Mouse (Mus musculus): ENCODE data around the gene Vps8. TPM values are rescaled to one million over a fixed set of nuclear protein-coding genes. Genes with fewer than 3 reads are reported as not detected.

The Vps8 gene
- polyA plus RNA-seq, 1 experiment = 15.3 TPM

- no peak overlapping the region for H3K4me3 ChIP-seq (ENCODE audit: control insufficient read depth, insufficient read depth, low read length)
- 70% methylated on average over 7 of the region's 7 CpGs for WGBS
- no peaks in the 10 kb centered on the region for H3K27me3 ChIP-seq (ENCODE audit: control insufficient read depth, insufficient read depth, low read length)
- no peaks in the 10 kb centered on the region for H3K36me3 ChIP-seq (ENCODE audit: control insufficient read depth, insufficient read depth, low read length)
- H3K27ac ChIP-seq (ENCODE audit: control insufficient read depth, insufficient read depth, low read length) = no peak overlapping the region
- peak; percentile 42 for DNase-seq
- TF ChIP-seq POLR2A (IDR thresholded peaks at IDR 0.05; ENCODE audit: control insufficient read depth, extremely low read depth, insufficient read depth, low read length, poor library complexity) = no peak
- no peak for TF ChIP-seq CTCF (IDR thresholded peaks at IDR 0.05; ENCODE audit: borderline replicate concordance, control insufficient read depth, extremely low read depth, insufficient read depth, low read length, poor library complexity)
- H3K4me1 ChIP-seq (replicated peaks; ENCODE audit: control insufficient read depth, insufficient read depth, low read length) = no peaks in the 10 kb centered on the region
Measured at GRCm38 (mm10) chr16:21615802-21616201, 192.9 kb downstream of the Vps8 start.

GRCm38 (mm10) chr16:21620630-21621029 is 197.7 kb downstream of the Vps8 start:
- DNase-seq = no peak
- Histone ChIP-seq H3K4me3 (ENCODE audit: control insufficient read depth, insufficient read depth, low read length) (no peak overlapping the region), H3K36me3 (ENCODE audit: control insufficient read depth, insufficient read depth, low read length) (no peaks in the 10 kb centered on the region), H3K27ac (ENCODE audit: control insufficient read depth, insufficient read depth, low read length) (no peak overlapping the region), H3K4me1 (replicated peaks; ENCODE audit: control insufficient read depth, insufficient read depth, low read length) (no peaks in the 10 kb centered on the region), H3K27me3 (ENCODE audit: control insufficient read depth, insufficient read depth, low read length) (no peaks in the 10 kb centered on the region)
- 88% methylated on average over 2 of the region's 2 CpGs for WGBS
- TF ChIP-seq POLR2A (IDR thresholded peaks at IDR 0.05; ENCODE audit: control insufficient read depth, extremely low read depth, insufficient read depth, low read length, poor library complexity) (no peak), CTCF (IDR thresholded peaks at IDR 0.05; ENCODE audit: borderline replicate concordance, control insufficient read depth, extremely low read depth, insufficient read depth, low read length, poor library complexity) (no peak)

DNA sequence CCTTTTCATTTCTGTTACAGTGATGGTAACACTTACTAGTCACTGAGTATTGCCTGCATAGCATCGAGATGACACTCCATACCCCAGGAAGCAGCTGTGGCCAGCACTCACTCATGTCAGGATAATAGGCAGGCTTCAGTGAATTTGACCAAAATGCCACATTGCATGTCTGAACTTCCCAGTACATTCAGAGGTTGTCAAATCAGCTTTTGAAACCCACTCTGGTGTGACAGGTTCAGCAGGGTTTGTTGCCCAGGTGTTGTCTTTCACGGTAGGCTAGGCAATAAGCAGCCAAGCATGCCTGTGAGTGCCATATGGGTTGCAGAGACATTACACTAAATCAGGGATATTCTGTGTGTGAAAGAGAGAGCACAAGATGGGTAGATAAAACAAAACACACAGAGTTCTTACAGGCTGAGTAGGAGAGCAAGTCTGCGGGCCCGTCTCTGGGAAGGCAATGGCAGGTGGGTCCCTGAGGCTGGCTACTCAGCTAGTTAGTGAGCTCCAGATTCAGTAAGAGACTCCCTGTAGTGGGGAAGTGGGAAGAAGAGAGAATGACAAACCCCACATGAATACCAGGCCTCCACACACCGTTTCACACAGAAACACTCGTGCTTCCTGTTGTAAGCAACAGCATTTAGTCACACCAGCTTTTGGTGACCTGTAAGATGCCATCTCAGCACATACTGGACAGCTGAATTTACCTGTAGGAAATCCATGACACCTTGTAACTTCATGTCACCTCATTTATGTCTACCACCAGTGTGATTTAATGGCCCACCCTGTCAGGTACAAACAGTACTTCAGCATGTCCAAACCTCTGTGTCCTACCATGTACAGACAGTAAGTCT is 203.1 kb downstream of the Vps8 start:
- TF ChIP-seq POLR2A (IDR thresholded peaks at IDR 0.05; ENCODE audit: control insufficient read depth, extremely low read depth, insufficient read depth, low read length, poor library complexity) (no peak), CTCF (IDR thresholded peaks at IDR 0.05; ENCODE audit: borderline replicate concordance, control insufficient read depth, extremely low read depth, insufficient read depth, low read length, poor library complexity) (no peak)
- no peaks in the 10 kb centered on the region for H3K36me3 ChIP-seq (ENCODE audit: control insufficient read depth, insufficient read depth, low read length)
- no peaks in the 10 kb centered on the region for H3K27me3 ChIP-seq (ENCODE audit: control insufficient read depth, insufficient read depth, low read length)
- H3K4me1 ChIP-seq (replicated peaks; ENCODE audit: control insufficient read depth, insufficient read depth, low read length) = no peaks in the 10 kb centered on the region
- no peak overlapping the region for H3K27ac ChIP-seq (ENCODE audit: control insufficient read depth, insufficient read depth, low read length)
- DNase-seq = no peak
- no peak overlapping the region for H3K4me3 ChIP-seq (ENCODE audit: control insufficient read depth, insufficient read depth, low read length)
- 84% methylated on average over 6 of the region's 6 CpGs for WGBS

GRCm38 (mm10) chr16:21627248-21627647 is 204.3 kb downstream of the Vps8 start:
- 96% methylated on average over 6 of the region's 6 CpGs for WGBS
- Histone ChIP-seq H3K4me1 (replicated peaks; ENCODE audit: control insufficient read depth, insufficient read depth, low read length) (peaks cover 3% of the 10 kb centered on the region; the same call in 1 of the 2 replicates), H3K27ac (ENCODE audit: control insufficient read depth, insufficient read depth, low read length) (no peak overlapping the region), H3K27me3 (ENCODE audit: control insufficient read depth, insufficient read depth, low read length) (no peaks in the 10 kb centered on the region), H3K4me3 (ENCODE audit: control insufficient read depth, insufficient read depth, low read length) (no peak overlapping the region), H3K36me3 (ENCODE audit: control insufficient read depth, insufficient read depth, low read length) (no peaks in the 10 kb centered on the region)
- TF ChIP-seq POLR2A (IDR thresholded peaks at IDR 0.05; ENCODE audit: control insufficient read depth, extremely low read depth, insufficient read depth, low read length, poor library complexity) (no peak), CTCF (IDR thresholded peaks at IDR 0.05; ENCODE audit: borderline replicate concordance, control insufficient read depth, extremely low read depth, insufficient read depth, low read length, poor library complexity) (no peak)
- no peak for DNase-seq

GRCm38 (mm10) chr16:21628061-21628591 is 205.2 kb downstream of the Vps8 start:
- H3K27me3 ChIP-seq (ENCODE audit: control insufficient read depth, insufficient read depth, low read length) = no peaks in the 10 kb centered on the region
- no peak overlapping the region for H3K4me3 ChIP-seq (ENCODE audit: control insufficient read depth, insufficient read depth, low read length)
- no peaks in the 10 kb centered on the region for H3K36me3 ChIP-seq (ENCODE audit: control insufficient read depth, insufficient read depth, low read length)
- 97% methylated on average over 13 of the region's 13 CpGs for WGBS
- no peak for DNase-seq
- H3K27ac ChIP-seq (ENCODE audit: control insufficient read depth, insufficient read depth, low read length) = no peak overlapping the region
- peaks cover 3% of the 10 kb centered on the region; the same call in 1 of the 2 replicates for H3K4me1 ChIP-seq (replicated peaks; ENCODE audit: control insufficient read depth, insufficient read depth, low read length)
- TF ChIP-seq POLR2A (IDR thresholded peaks at IDR 0.05; ENCODE audit: control insufficient read depth, extremely low read depth, insufficient read depth, low read length, poor library complexity) (no peak), CTCF (IDR thresholded peaks at IDR 0.05; ENCODE audit: borderline replicate concordance, control insufficient read depth, extremely low read depth, insufficient read depth, low read length, poor library complexity) (no peak)

DNA sequence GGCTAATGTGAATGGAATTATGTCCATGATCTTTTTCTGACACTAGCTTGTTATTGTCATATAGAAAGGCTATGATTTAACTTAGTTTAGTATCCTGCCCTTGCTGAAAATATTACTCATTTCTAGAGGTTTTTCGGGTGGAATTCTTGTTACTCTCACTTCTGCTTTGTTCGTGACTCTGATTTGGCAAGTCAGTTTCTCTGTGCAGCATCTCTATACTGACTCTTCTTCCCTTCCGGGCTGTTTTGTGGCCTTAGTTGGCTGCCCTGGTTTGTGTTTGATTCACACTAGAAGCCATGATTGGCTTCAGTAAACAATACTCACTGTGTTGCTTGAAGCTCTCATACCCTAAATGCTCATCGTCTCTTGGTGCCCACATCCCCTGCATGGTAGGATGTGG is 207.7 kb downstream of the Vps8 start:
- Histone ChIP-seq H3K27ac (ENCODE audit: control insufficient read depth, insufficient read depth, low read length) (no peak overlapping the region), H3K36me3 (ENCODE audit: control insufficient read depth, insufficient read depth, low read length) (no peaks in the 10 kb centered on the region), H3K4me1 (replicated peaks; ENCODE audit: control insufficient read depth, insufficient read depth, low read length) (peaks cover 3% of the 10 kb centered on the region; the same call in 1 of the 2 replicates), H3K4me3 (ENCODE audit: control insufficient read depth, insufficient read depth, low read length) (no peak overlapping the region), H3K27me3 (ENCODE audit: control insufficient read depth, insufficient read depth, low read length) (no peaks in the 10 kb centered on the region)
- DNase-seq = no peak
- 58% methylated on average over 4 of the region's 4 CpGs for WGBS
- no peak for TF ChIP-seq CTCF (IDR thresholded peaks at IDR 0.05; ENCODE audit: borderline replicate concordance, control insufficient read depth, extremely low read depth, insufficient read depth, low read length, poor library complexity)
- no peak for TF ChIP-seq POLR2A (IDR thresholded peaks at IDR 0.05; ENCODE audit: control insufficient read depth, extremely low read depth, insufficient read depth, low read length, poor library complexity)
